Mouse (Mus musculus) hindbrain, embryonic 14.5 days (tissue): ENCODE data around the gene Fzd4. TPM values are rescaled to one million over a fixed set of nuclear protein-coding genes. Genes with fewer than 3 reads are reported as not detected.

Experiments used
- ATAC-seq: fragments of 200-750 bp; cut with Nextera tagmentation; 2 replicates; pipeline ENCODE4 v1.8.0; 2017; ENCODE audit warnings: moderate number of reproducible peaks, mild to moderate bottlenecking, moderate TSS enrichment, moderate library complexity; ENCODE audit not compliant: low FRiP score
- DNase-seq: peaks from one replicate; pipeline ENCODE4 v3.0.0-alpha.2; 2015; ENCODE audit warnings: low spot score
- H3K27ac ChIP-seq: fragments of 300-500 bp; sonication (generic); 2 replicates; pipeline ENCODE4 v1.5.1; 2014; ENCODE audit warnings: mild to moderate bottlenecking, moderate library complexity
- H3K27me3 ChIP-seq: fragments of 300-500 bp; sonication (generic); 2 replicates; pipeline ENCODE4 v1.6.1; 2014; ENCODE audit warnings: mild to moderate bottlenecking, low read length, mixed read lengths; ENCODE audit not compliant: control insufficient read depth, insufficient read depth
- H3K36me3 ChIP-seq: fragments of 300-500 bp; sonication (generic); replicated peaks from 2 replicates; pipeline ENCODE4 v1.6.1; 2014; ENCODE audit not compliant: control insufficient read depth, insufficient read depth
- H3K4me1 ChIP-seq: fragments of 300-500 bp; sonication (generic); replicated peaks from 2 replicates; pipeline ENCODE4 v1.6.1; 2014; ENCODE audit warnings: antibody characterized with exemption, low read length, mixed read lengths; ENCODE audit not compliant: control insufficient read depth, insufficient read depth
- H3K4me2 ChIP-seq: fragments of 300-500 bp; sonication (generic); replicated peaks from 2 replicates; pipeline ENCODE4 v1.6.1; 2014; ENCODE audit warnings: mild to moderate bottlenecking, moderate library complexity
- H3K4me3 ChIP-seq: fragments of 300-500 bp; sonication (generic); replicated peaks from 2 replicates; pipeline ENCODE4 v1.5.1; 2014; ENCODE audit warnings: mild to moderate bottlenecking, low read length
- H3K9ac ChIP-seq: fragments of 300-500 bp; sonication (generic); 2 replicates; pipeline ENCODE4 v1.6.1; 2014
- H3K9me3 ChIP-seq: fragments of 300-500 bp; sonication (generic); 2 replicates; pipeline ENCODE4 v1.6.1; 2016; ENCODE audit warnings: low read length; ENCODE audit not compliant: control insufficient read depth
- WGBS: fragments of 180-500 bp; shearing (Covaris S2); extraction: QIAGEN DNeasy Blood & Tissue Kit; methylation state at CpG from one replicate; pipeline ENCODE4 v1.1.7; 2014; 5-methylcytosine and 5-hydroxymethylcytosine counted together
- polyA plus RNA-seq: library from polyadenylated mRNA; unstranded; fragments of >200 nt; fragmentation: Nextera tagmentation; extraction: Ambion mirVana; gene quantifications from 2 replicates; pipeline ENCODE4 v1.2.1, GENCODE M21; 2014

Gene Fzd4
- polyA plus RNA-seq, 1 experiment from 2014 or later: 4.1 TPM

- Histone ChIP-seq H3K9ac (no peak overlapping the region), H3K27me3 (peaks cover 7% of the 10 kb centered on the region), H3K4me2 (peak overlapping the region; percentile 27), H3K4me1 (peaks cover 9% of the 10 kb centered on the region), H3K4me3 (no peak overlapping the region), H3K9me3 (no peaks in the 10 kb centered on the region), H3K27ac (no peak overlapping the region), H3K36me3 (no peaks in the 10 kb centered on the region)
- WGBS: 74% methylated on average over 1 of the region's 1 CpGs
- no peak for ATAC-seq
- DNase-seq: no peak
Observed at GRCm38 (mm10) chr7:89406011-89406410, 1.9 kb downstream of the Fzd4 start.

GRCm38 (mm10) chr7:89407006-89407940 lies 3.1 kb downstream of the Fzd4 start:
- Histone ChIP-seq H3K4me1 (peaks cover 9% of the 10 kb centered on the region), H3K4me2 (no peak overlapping the region), H3K9me3 (no peaks in the 10 kb centered on the region), H3K27ac (no peak overlapping the region), H3K36me3 (no peaks in the 10 kb centered on the region), H3K4me3 (no peak overlapping the region), H3K27me3 (peaks cover 7% of the 10 kb centered on the region), H3K9ac (no peak overlapping the region)
- DNase-seq (no peak), ATAC-seq (no peak)
- 92% methylated on average over 24 of the region's 24 CpGs for WGBS

- no peaks in the 10 kb centered on the region for H3K9me3 ChIP-seq
- no peaks in the 10 kb centered on the region; the same call in 1 of the 2 replicates for H3K4me1 ChIP-seq
- H3K27ac ChIP-seq: no peak overlapping the region
- no peak overlapping the region for H3K4me3 ChIP-seq
- DNase-seq (no peak), ATAC-seq (no peak)
- no peak overlapping the region for H3K9ac ChIP-seq
- no peaks in the 10 kb centered on the region for H3K36me3 ChIP-seq
- H3K4me2 ChIP-seq: no peak overlapping the region
- peaks cover 1% of the 10 kb centered on the region for H3K27me3 ChIP-seq
- 80% methylated on average over 4 of the region's 4 CpGs for WGBS
Observed at GRCm38 (mm10) chr7:89410294-89410693, 6.1 kb downstream of the Fzd4 start.

- WGBS: 93% methylated on average over 3 of the region's 3 CpGs
- Histone ChIP-seq H3K27me3 (no peaks in the 10 kb centered on the region), H3K9ac (no peak overlapping the region), H3K36me3 (no peaks in the 10 kb centered on the region), H3K27ac (no peak overlapping the region), H3K4me3 (no peak overlapping the region), H3K4me1 (no peaks in the 10 kb centered on the region; the same call in 1 of the 2 replicates), H3K4me2 (no peak overlapping the region), H3K9me3 (no peaks in the 10 kb centered on the region)
- no peak for DNase-seq
- no peak for ATAC-seq
Observed at GRCm38 (mm10) chr7:89411346-89411745, 7.2 kb downstream of the Fzd4 start.

- 88% methylated on average over 7 of the region's 7 CpGs for WGBS
- H3K4me1 ChIP-seq: no peaks in the 10 kb centered on the region; the same call in 1 of the 2 replicates
- no peak overlapping the region for H3K9ac ChIP-seq
- ATAC-seq (no peak), DNase-seq (no peak)
- no peak overlapping the region for H3K4me2 ChIP-seq
- no peak overlapping the region for H3K27ac ChIP-seq
- no peak overlapping the region for H3K4me3 ChIP-seq
- no peaks in the 10 kb centered on the region for H3K27me3 ChIP-seq
- H3K9me3 ChIP-seq: no peaks in the 10 kb centered on the region
- no peaks in the 10 kb centered on the region for H3K36me3 ChIP-seq
Observed at GRCm38 (mm10) chr7:89412094-89412493, 7.9 kb downstream of the Fzd4 start.

GRCm38 (mm10) chr7:89416027-89416426 lies 11.9 kb downstream of the Fzd4 start:
- Histone ChIP-seq H3K36me3 (no peaks in the 10 kb centered on the region), H3K27me3 (no peaks in the 10 kb centered on the region), H3K4me1 (no peaks in the 10 kb centered on the region), H3K4me3 (no peak overlapping the region), H3K4me2 (no peak overlapping the region), H3K9ac (no peak overlapping the region), H3K9me3 (no peaks in the 10 kb centered on the region), H3K27ac (no peak overlapping the region)
- no peak for DNase-seq
- no peak for ATAC-seq
- 84% methylated on average over 4 of the region's 4 CpGs for WGBS

GRCm38 (mm10) chr7:89417707-89418106 lies 13.6 kb downstream of the Fzd4 start:
- no peaks in the 10 kb centered on the region for H3K9me3 ChIP-seq
- no peak overlapping the region for H3K4me2 ChIP-seq
- no peak overlapping the region for H3K9ac ChIP-seq
- ATAC-seq: no peak
- H3K36me3 ChIP-seq: no peaks in the 10 kb centered on the region
- H3K4me3 ChIP-seq: no peak overlapping the region
- H3K27me3 ChIP-seq: no peaks in the 10 kb centered on the region
- no peaks in the 10 kb centered on the region for H3K4me1 ChIP-seq
- H3K27ac ChIP-seq: no peak overlapping the region
- 67% methylated on average over 2 of the region's 2 CpGs for WGBS
- no peak for DNase-seq

GRCm38 (mm10) chr7:89418127-89418653 lies 14.0 kb downstream of the Fzd4 start:
- no peaks in the 10 kb centered on the region for H3K9me3 ChIP-seq
- H3K4me1 ChIP-seq: no peaks in the 10 kb centered on the region
- WGBS: 68% methylated on average over 8 of the region's 8 CpGs
- H3K36me3 ChIP-seq: no peaks in the 10 kb centered on the region
- H3K27me3 ChIP-seq: no peaks in the 10 kb centered on the region
- ATAC-seq: no peak
- no peak overlapping the region for H3K4me3 ChIP-seq
- H3K27ac ChIP-seq: no peak overlapping the region
- DNase-seq: no peak
- no peak overlapping the region for H3K4me2 ChIP-seq
- H3K9ac ChIP-seq: no peak overlapping the region

- WGBS: 57% methylated on average over 3 of the region's 3 CpGs
- no peak overlapping the region for H3K4me2 ChIP-seq
- no peak for ATAC-seq
Observed at GRCm38 (mm10) chr7:89418917-89419679, 14.9 kb downstream of the Fzd4 start.

More at GRCm38 (mm10) chr7:89418917-89419679, 14.9 kb downstream of the Fzd4 start:
- H3K27me3 ChIP-seq: no peaks in the 10 kb centered on the region
- no peaks in the 10 kb centered on the region for H3K36me3 ChIP-seq
- H3K9ac ChIP-seq: no peak overlapping the region
- no peak overlapping the region for H3K4me3 ChIP-seq
- no peaks in the 10 kb centered on the region for H3K4me1 ChIP-seq
- H3K9me3 ChIP-seq: no peaks in the 10 kb centered on the region
- no peak overlapping the region for H3K27ac ChIP-seq
- DNase-seq: peak; percentile 65
